Comparison of ENCODE assay signal across 11 mouse cellular contexts in genomic region chr9:96394910-96395690, GRCm38 (mm10). TPM values are rescaled to one million over a fixed set of nuclear protein-coding genes. Genes with fewer than 3 reads are reported as not detected.
DNase-seq lines count a peak whose midpoint lies in the region; ATAC-seq and TF ChIP-seq lines count a peak whose summit lies in the region.
"Had no signal": no experiment of that assay in that cellular context is flagged by ENCODE, and none has a peak within 500 bp of the region (broad histone marks: within the 10 kb centered on the region; RNA-seq: fewer than 3 reads in every experiment).

No protein-coding gene starts in this region.

- no peak overlapping the region for H3K9ac ChIP-seq in liver, embryonic 13.5 days
- H3K9ac ChIP-seq: embryonic facial prominence, embryonic 12.5 days had no signal

- H3K4me3 ChIP-seq in liver, embryonic 13.5 days (replicated peaks): no peak overlapping the region
- H3K4me3 ChIP-seq in small intestine, adult 2 months (ENCODE audit: low read depth, low read length): no peak overlapping the region
- H3K4me3 ChIP-seq: embryonic facial prominence, embryonic 12.5 days; myocyte had no signal

- no peaks in the 10 kb centered on the region for H3K36me3 ChIP-seq in liver, embryonic 13.5 days
- H3K36me3 ChIP-seq in small intestine, adult 2 months (ENCODE audit: control insufficient read depth, insufficient read depth, low read length): no peaks in the 10 kb centered on the region
- H3K36me3 ChIP-seq: embryonic facial prominence, embryonic 12.5 days had no signal

- no peaks in the 10 kb centered on the region for H3K9me3 ChIP-seq in liver, embryonic 13.5 days (replicated peaks)
- H3K9me3 ChIP-seq: embryonic facial prominence, embryonic 12.5 days had no signal

- H3K4me1 ChIP-seq in liver, embryonic 13.5 days (replicated peaks): peaks cover 22% of the 10 kb centered on the region
- H3K4me1 ChIP-seq in small intestine, adult 2 months (ENCODE audit: control insufficient read depth, insufficient read depth, insufficient read length, low read length): peaks cover 8% of the 10 kb centered on the region; the same call in 1 of the 2 replicates

- H3K4me2 ChIP-seq in liver, embryonic 13.5 days: no peak overlapping the region
- H3K4me2 ChIP-seq: embryonic facial prominence, embryonic 12.5 days had no signal

- ATAC-seq in liver, embryonic 13.5 days (ENCODE audit: low read depth): no peak

- no peak for TF ChIP-seq CTCF in small intestine, adult 2 months (IDR thresholded peaks at IDR 0.05; ENCODE audit: extremely low read depth, insufficient read length, insufficient replicate concordance, low read depth, low read length)

- no peaks in the 10 kb centered on the region for H3K27me3 ChIP-seq in liver, embryonic 13.5 days
- no peaks in the 10 kb centered on the region for H3K27me3 ChIP-seq in small intestine, adult 2 months (ENCODE audit: control insufficient read depth, insufficient read depth, low read length)
- H3K27me3 ChIP-seq: embryonic facial prominence, embryonic 12.5 days had no signal

- peak overlapping the region; percentile 44 for H3K27ac ChIP-seq in liver, embryonic 13.5 days
- peak overlapping the region; percentile 21; the same call in 1 of the 2 replicates for H3K27ac ChIP-seq in small intestine, adult 2 months (ENCODE audit: insufficient read depth, low read depth, low read length)
- H3K27ac ChIP-seq: embryonic facial prominence, embryonic 12.5 days had no signal

- no peak for TF ChIP-seq POLR2A in small intestine, adult 2 months (IDR thresholded peaks at IDR 0.05; ENCODE audit: low read depth, low read length)

- peak; percentile 90 for DNase-seq in heart, adult 11 months
- DNase-seq in heart, adult 9 months (ENCODE audit: low spot score in 2 of 2): no peak
- peak; percentile 85 for DNase-seq in T-cell, adult 2 months (ENCODE audit: low spot score)
- no peak for DNase-seq in liver, embryonic 13.5 days
- no peak for DNase-seq in neural tube, embryonic 10.5 days (ENCODE audit: extremely low spot score, low spot score)
- DNase-seq in layer of hippocampus, adult 9-10 months (ENCODE audit: low spot score): no peak
- DNase-seq in yolk sac, embryonic 10.5 days (ENCODE audit: low spot score): no peak
- DNase-seq: kidney, adult 9 months had no signal

- 34% methylated on average over 16 of the region's 16 CpGs for WGBS in liver, embryonic 13.5 days (ENCODE audit: insufficient replicate concordance)
- WGBS in small intestine, adult 2 months: 32% methylated on average over 16 of the region's 16 CpGs

RNA-seq across cellular contexts. Expression of gene Atp1b3, which starts 30.9 kb away (rescaled TPM):
- polyA plus RNA-seq in liver, embryonic 13.5 days (2015; fragmentation: Nextera tagmentation; extraction: Ambion mirVana): 87.3 and 98.3 TPM in 2 replicates
- 21.5 and 23.5 TPM in 2 replicates for polyA plus RNA-seq in small intestine, adult 2 months (2012; rRNA removed)

Comparison
In these comparisons a context has a peak if more than half of its experiments do, and no peak if none do; other contexts are left out.
1. DNase-seq: peak in heart, adult 11 months (single experiment) and T-cell, adult 2 months (single experiment); none in heart, adult 9 months (0 of 2), liver, embryonic 13.5 days (single experiment), neural tube, embryonic 10.5 days (single experiment), layer of hippocampus, adult 9-10 months (single experiment) and yolk sac, embryonic 10.5 days (single experiment).